Mouse (Mus musculus): ENCODE data around the gene Gas7.
A peak's percentile ranks its signal among the peaks of the same experiment; 100 is the strongest.

The Gas7 gene

GRCm38 (mm10) chr11:67654514-67654913 is 199.3 kb downstream of the Gas7 start:
- no peak for DNase-seq (ENCODE audit: low read depth, low spot score)

DNA sequence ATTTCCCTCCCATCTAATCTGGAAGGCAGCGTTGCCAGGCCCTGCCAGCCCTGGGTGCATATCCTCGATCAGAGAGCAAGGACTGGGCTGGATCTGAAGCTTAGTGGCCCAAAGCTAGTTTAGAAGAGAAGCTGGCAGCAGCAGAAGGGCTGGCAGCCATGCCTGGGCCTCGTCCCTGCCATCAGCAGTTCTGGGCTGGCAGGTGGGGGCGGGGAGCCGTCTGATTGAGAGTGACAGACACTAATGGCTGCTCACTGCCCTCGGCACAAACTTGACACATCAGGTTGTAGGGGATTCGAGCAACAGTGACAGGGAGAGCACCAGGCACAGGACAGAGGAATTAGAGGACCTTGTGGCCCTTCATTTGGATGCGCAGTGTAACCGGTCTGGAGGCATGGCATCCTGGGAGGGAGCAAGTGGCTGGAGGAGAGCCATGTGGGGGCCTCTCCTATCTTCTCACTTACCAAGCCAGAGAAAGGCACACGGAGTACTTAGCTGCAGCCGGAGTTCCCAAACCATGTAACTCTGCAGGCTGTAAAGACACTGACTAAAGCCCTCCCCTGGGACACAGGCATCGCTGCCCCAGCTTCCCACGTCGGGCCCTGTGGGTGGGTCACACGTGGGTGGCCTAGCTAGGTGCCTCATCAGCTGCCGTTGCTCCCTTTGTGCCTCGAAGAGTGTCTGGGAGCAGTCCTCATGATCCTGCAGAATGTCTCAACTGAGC is 200.2 kb downstream of the Gas7 start:
- no peak for DNase-seq (ENCODE audit: low read depth, low spot score)

DNA sequence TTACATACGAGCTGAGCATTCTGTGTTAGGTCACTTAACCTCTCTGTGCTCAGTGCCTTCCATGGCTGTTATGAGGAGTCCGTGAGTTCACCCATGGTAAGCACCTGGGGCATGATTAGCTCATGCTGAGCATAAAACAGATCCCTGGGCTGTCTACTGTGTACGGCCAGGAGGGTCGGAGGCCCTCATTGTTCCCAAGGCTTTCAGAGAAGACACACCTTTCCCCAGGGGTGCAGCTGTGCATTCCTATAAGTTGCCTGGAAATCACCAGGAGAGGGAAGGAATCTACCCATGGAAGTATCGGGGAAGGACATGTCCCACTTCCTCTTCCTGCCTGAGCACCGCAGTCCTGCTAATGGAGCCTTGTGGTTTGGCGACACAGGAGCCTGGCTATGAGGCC is 201.1 kb downstream of the Gas7 start:
- no peak for DNase-seq (ENCODE audit: low read depth, low spot score)

DNA sequence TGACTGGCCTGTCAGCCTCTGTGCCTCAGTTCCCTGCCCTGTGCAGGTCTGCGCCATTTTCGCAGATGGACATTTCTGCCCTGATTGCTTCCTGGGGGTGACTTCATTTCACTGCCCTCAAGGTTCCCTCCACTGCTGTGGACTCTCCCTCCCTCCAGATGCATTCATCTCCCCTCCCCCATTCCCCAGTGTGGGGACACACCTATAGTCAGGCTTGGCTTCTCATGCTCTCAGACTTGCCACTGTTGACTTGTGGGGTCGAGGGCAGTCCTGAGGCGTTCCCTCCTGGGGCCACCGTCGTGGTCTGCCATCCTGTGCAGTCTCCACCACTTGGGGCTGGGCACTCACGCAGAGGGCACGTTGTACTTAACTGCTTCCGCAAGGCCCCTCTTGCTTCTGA is 201.6 kb downstream of the Gas7 start:
- DNase-seq (ENCODE audit: low read depth, low spot score) = no peak

GRCm38 (mm10) chr11:67657685-67658382 is 202.6 kb downstream of the Gas7 start:
- DNase-seq (ENCODE audit: low read depth, low spot score) = peak; percentile 55

GRCm38 (mm10) chr11:67661465-67661864 is 206.2 kb downstream of the Gas7 start:
- no peak for DNase-seq (ENCODE audit: low read depth, low spot score)

DNA sequence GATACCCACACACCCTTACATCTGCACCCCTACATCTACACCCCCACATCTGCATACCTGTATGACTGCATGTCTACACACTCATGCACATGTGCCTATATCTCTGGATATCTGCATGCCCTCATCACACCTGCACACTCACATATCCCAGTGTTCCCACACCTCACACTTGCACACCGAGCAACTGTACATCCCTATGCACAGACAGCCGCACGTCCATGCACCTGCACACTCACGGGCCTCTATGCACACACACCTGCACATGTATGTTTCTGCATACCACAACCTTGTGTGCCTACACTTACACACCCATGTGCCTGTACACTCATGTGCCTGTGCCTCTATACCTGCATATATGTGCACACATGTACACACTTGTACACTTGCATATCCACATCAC is 208.2 kb downstream of the Gas7 start:
- no peak for DNase-seq (ENCODE audit: low read depth, low spot score)

DNA sequence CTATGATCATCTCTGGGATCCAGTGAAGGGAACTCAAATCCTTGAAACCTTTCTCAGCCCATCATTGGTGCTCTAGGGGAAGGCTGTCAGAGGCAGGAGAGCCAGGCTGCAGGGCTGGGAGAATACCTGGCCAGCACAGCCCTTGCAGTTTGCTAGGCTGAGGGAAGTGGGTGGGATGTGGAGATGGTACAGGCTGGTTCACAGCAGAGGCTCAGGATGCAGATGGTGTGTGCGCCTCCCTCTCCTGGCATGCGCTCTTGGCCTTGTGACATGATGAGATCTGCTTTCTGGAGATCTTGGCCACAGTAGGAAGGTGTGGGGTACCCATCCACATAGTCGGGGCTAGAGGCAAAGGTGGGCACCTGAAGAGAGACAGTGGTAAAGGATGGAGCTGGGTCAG is 209.0 kb downstream of the Gas7 start:
- DNase-seq (ENCODE audit: low read depth, low spot score) = no peak

DNA sequence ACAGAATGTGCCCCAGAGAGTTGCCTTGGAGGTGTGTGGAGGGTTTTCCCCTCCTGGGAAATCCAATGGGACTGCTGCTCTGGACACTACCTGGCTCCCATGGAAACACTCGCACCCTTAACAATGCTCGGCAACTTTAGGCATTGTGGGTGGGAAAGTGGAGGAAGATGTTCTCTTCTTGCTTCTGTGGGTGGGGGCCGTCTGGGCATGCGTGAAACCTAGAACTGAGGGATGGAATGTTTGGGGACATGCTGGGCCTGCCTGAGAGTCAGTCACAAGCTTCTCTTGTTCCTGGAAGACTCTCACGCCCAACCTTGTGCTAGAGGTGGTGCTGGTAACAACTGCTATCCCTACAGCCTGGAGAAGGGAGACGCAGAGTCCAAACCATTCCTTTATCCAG is 209.7 kb downstream of the Gas7 start:
- no peak for DNase-seq (ENCODE audit: low read depth, low spot score)

GRCm38 (mm10) chr11:67666129-67666528 is 210.9 kb downstream of the Gas7 start:
- no peak for DNase-seq (ENCODE audit: low read depth, low spot score)

DNA sequence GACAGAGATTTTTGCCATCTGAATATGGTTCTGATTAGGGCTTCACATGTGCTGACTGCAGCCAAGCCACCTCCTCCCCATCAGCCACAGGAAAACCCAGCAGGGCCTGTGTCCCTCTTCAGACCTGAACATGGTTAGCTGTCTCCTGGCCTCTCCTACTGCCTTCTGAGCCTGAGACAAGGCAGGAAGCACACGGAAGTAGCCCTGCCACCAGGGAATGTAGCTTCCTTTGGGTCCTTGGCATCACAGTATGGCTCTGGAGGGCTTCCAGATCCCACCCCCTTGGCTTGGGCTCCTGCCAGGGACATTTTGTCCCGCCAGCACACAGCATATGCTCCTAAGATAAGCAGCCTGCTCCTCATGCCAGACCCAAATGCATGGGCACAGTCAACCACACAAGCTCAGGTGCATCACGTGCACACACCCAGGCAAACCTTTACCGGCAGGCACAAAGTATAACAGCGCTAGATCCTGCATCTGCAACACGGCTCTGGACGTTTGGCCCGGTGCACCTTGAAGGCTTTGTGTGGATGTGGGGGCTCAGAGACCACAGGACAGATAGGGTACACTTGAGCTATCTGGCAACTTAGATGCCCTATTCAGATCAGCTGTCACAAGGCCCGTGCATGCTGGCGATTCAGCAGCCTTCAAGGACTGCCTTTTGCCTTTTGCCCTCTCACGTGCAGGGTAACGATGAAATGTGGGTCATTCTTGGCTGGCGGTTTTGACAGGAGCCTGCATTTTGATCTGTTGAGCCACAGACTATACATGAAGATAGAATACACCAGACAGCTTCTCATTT is 212.5 kb downstream of the Gas7 start:
- no peak for DNase-seq (ENCODE audit: low read depth, low spot score)

DNA sequence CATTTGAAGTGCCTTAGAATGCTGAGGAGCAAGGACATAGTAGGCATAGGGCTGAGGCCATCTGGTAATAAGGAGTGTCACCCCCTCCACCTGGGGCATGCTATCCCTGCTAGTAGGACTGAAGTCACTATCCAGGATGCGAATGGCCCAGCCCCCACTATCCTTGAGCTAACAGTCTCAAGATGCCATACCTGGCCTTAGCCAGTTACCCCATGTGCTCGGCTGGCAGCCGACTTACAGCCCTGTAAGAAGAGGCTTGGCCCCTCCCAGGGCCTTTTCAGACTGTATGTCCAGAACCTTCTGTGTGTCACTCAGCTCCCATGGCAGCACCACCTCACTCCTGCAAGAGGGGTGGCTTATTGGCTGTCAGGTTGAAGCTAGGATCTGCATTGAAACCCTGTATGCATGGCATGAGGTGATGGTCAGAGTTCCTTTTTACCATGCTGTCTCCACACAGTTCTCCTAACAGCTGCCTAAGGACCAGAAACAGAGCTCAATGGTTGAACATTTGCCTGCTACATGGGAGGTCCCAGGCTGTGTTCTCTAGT is 213.3 kb downstream of the Gas7 start:
- DNase-seq (ENCODE audit: low read depth, low spot score) = no peak

DNA sequence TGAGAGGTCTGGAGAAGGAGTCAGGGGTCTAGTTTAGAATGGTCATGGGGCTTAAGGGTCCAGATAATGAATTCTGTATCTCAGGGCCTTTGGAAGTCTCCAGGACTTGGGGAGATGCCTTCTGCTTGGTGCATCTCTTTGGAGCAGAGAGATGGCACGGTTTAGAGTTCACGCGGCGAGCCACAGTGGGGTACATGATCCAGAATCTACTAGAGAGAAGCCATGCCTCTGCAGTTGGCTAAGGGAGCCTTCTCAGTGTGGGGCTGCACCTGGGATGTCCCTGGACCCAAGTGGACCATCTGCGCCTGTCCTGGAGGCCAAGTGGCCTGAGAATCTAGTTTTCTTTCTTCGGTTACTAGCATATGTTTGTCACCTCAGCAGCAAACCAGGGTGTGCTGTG is 214.8 kb downstream of the Gas7 start:
- DNase-seq (ENCODE audit: low read depth, low spot score) = no peak

DNA sequence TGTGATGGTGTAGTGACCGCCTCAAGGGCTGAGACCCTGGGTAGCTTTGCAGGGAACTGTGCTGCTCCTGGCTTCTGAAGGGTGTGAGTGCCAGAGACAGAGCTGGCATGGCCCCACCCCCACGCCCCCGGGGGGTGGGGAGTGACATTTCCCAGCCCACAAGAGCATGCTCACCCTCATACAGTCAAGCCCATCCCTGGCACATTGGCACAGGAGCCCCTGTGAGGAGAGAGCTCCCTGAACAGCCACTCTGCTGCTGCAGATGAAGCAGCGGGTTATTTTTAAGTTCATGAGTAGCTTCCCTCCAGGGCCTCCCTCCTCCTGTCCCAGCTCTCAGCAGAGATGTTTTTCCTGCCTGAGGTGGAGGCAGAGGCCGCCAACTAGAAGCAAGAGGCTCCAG is 216.9 kb downstream of the Gas7 start:
- no peak for DNase-seq (ENCODE audit: low read depth, low spot score)

DNA sequence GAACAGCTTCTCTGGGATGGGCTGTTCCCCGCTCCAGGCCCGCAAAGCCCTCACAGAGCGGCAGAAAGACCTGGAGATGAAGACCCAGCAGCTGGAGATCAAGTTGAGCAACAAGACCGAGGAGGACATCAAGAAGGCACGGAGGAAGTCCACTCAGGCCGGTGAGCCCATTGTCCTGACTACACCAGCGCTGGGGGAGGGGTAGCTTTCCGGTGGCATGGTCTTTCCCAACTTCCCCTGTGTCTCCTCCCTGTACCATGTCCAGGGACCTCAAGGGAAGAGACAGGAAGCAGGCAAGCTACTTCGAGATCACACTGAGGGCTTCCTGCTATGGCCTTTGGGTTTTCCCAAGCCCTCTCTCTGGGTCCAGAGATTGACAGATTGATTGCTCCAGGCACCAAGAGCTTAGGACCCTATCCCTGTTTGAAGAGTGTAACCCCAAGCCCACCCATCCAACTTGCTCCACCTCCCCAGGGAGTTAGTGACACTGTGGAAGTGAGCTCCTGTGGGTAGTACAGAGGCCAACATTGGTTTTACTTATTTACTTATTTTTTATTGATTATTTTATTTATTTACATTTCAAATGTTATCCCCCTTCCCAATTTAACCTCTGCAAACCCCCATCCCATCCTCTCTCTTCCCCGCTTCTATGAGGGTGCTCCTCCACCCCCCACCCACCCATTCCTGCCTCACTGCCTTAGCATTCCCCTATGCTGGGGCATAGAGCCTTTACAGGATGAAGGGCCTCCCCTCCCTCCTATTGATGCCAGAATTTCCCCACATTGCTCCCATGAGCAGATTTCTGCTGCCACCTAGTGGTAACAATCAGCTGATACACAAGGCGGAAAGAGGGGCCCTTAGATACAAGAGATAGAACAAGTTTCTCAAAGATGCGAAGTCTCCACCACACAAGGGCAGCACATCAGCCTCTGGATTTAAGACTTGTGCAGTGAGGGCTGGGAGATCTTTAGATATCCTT is 220.6 kb downstream of the Gas7 start:
- DNase-seq (ENCODE audit: low read depth, low spot score) = peak; percentile 42

DNA sequence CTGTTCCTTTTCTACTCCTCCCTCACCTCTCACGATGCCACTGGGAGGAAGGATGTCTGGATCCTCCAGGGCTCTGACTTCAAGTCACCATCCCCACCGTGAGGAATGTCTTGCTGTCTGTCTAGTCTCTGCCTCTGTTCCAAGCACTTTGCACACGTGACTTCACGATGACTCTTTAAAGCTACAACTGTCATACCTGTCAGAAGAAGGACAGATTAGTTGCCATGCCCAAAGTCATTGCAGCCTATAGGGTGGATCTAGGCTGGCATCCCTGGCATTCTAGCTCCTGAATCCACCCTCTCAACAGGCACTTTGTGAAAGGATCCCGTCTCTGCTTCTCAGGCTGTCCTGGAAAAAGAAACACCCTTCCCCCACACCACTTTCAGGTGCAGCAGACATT is 224.1 kb downstream of the Gas7 start:
- no peak for DNase-seq (ENCODE audit: low read depth, low spot score)

DNA sequence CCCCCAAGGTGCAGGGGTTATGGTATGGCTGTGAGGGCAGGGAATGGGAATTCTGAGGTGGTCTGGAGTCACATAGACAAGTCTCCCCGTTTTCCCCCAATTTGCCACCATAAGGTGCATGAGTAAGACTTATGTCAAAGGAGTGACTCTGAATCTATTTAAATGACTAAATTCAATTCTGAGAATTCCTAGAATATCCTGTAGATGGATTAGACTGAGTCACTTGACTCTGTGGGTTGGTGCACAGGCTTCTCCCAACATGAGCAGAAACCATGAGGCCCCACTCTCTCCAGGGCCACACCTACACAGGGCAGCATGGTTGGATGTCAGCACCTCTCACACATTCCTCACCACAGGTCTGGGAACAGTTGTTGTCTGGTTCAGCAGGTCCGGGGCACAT is 224.7 kb downstream of the Gas7 start:
- DNase-seq (ENCODE audit: low read depth, low spot score) = no peak

DNA sequence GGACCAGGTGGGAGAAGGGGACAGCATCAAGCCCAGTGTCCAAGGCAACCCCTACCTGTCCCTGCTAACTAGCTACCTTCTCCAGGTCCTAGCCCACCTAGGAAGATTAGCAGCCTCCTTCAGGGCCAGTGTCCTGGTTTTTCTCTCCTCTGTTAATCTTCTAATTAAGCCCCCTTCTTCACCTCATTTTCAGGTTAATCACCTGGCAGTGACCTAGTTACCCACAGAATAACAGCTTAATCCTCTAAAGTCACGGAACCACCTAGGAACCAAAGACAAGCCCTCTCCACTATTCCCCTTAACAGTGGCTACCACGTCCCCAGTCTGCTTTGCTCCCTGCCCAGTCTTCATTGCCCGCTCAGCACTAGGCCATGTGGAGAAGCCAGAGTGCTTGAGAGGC is 226.6 kb downstream of the Gas7 start:
- no peak for DNase-seq (ENCODE audit: low read depth, low spot score)

DNA sequence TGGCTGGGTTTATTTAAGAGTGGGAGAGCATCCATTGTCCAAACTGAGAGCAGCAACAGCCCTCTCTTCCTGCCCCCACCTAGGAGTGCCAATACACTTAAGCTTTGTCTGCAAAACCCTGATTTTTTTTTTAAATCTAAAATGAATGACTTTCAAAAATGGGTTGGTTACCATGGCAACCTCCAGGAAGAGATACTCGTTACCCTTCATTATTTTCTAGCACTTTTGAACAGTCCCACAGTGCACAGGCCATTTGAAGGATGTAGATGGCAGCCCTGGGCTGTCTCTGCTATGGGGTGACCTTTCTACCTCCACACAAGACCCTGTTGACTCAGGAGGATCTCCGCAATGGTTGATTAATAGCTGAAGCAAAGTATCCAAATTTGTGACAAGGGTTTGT is 230.9 kb downstream of the Gas7 start:
- DNase-seq (ENCODE audit: low read depth, low spot score) = no peak

- no peak for DNase-seq (ENCODE audit: low read depth, low spot score)
Observed at GRCm38 (mm10) chr11:67694703-67695376, 239.6 kb downstream of the Gas7 start, which contains the start of gene Rcvrn. Gene Rcvrn, plus strand, starts transcription at chr11:67695326.

DNA sequence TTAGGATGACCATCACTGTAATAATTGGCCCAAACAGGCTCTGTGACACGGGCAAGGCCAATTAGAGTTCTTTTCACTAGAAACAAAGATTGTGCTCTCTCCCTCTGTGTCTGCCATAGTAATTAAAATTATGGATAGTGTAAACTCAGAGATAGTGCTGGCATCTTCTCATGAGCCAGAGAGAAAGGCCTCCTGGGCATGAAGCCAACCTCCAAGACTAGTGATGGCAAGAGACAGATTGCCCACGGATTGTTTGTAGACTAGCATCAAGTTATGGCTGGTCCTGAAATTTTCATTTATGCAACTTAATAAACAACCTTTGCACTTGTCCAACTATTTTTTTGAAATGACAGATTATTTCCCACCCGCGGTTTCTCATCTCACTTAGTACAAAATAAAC is 257.7 kb downstream of the Gas7 start:
- DNase-seq (ENCODE audit: low read depth, low spot score) = no peak
